Mouse (Mus musculus) MEL (cell line): Measurements from ENCODE around the gene Erc1. TPM values are rescaled to one million over a fixed set of nuclear protein-coding genes. Genes with fewer than 3 reads are reported as not detected.

Experiments
- DNase-seq: peaks from one replicate; pipeline ENCODE4 v3.0.0; 2011; ENCODE audit warnings: low read depth, low spot score
- H3K27ac ChIP-seq: 2 replicates; pipeline ENCODE4 v1.5.1; 2012; ENCODE audit warnings: low read depth, mild to moderate bottlenecking, control low read depth, low read length, moderate library complexity; ENCODE audit not compliant: control insufficient read depth
- H3K27me3 ChIP-seq, 2 experiments: fragments of 150-350 bp in 1 of 2; sonication (generic) in 1 of 2; 2 replicates each; pipeline ENCODE4 v1.6.1; 2012; ENCODE audit warnings: low read length in 2 of 2, mild to moderate bottlenecking in 2 of 2, improper control_type of control experiment in 1 of 2, moderate library complexity in 1 of 2; ENCODE audit not compliant: insufficient read depth in 2 of 2, control insufficient read depth in 1 of 2
- H3K36me3 ChIP-seq, 2 experiments: 2 replicates each; pipeline ENCODE4 v1.6.1; 2012 to 2014; ENCODE audit warnings: low read length in 2 of 2, improper control_type of control experiment in 1 of 2, inconsistent platforms in 1 of 2, mild to moderate bottlenecking in 1 of 2; ENCODE audit not compliant: insufficient read depth in 2 of 2, control insufficient read depth in 1 of 2
- H3K4me1 ChIP-seq, 2 experiments: fragments of 150-350 bp in 1 of 2; sonication (generic) in 1 of 2; 2 replicates each; pipeline ENCODE4 v1.6.1; 2012; ENCODE audit warnings: low read length in 2 of 2, improper control_type of control experiment in 1 of 2, mild to moderate bottlenecking in 1 of 2; ENCODE audit not compliant: insufficient read depth in 2 of 2, control insufficient read depth in 1 of 2
- H3K4me3 ChIP-seq, 2 experiments: fragments of 150-350 bp in 1 of 2; sonication (generic) in 1 of 2; 2 replicates each; pipeline ENCODE4 v1.5.1; 2012; ENCODE audit warnings: low read depth in 2 of 2, low read length in 2 of 2, mild to moderate bottlenecking in 2 of 2, moderate library complexity in 2 of 2, control low read depth in 1 of 2, improper control_type of control experiment in 1 of 2; ENCODE audit not compliant: control insufficient read depth in 1 of 2, insufficient read depth in 1 of 2
- H3K79me2 ChIP-seq: 2 replicates; pipeline ENCODE4 v1.6.1; 2012; ENCODE audit warnings: mild to moderate bottlenecking, low read length, moderate library complexity; ENCODE audit not compliant: control insufficient read depth, poor library complexity, insufficient read depth
- H3K9ac ChIP-seq: 2 replicates; pipeline ENCODE4 v1.6.1; 2012; ENCODE audit warnings: low read depth, mild to moderate bottlenecking, control low read depth, low read length, moderate library complexity; ENCODE audit not compliant: control insufficient read depth, poor library complexity, severe bottlenecking
- H3K9me3 ChIP-seq: fragments of 150-350 bp; sonication (generic); replicated peaks from 2 replicates; pipeline ENCODE4 v1.6.1; 2012; ENCODE audit warnings: mild to moderate bottlenecking, low read length, improper control_type of control experiment, moderate library complexity; ENCODE audit not compliant: insufficient read depth
- BHLHE40 ChIP-seq: IDR thresholded peaks from 2 replicates; pipeline ENCODE4 v1.6.1; 2012; ENCODE audit warnings: low read depth, mild to moderate bottlenecking, inconsistent platforms, low read length, improper control_type of control experiment, borderline replicate concordance
- ELF1 ChIP-seq: IDR thresholded peaks from 2 replicates; pipeline ENCODE4 v1.6.1; 2014; ENCODE audit warnings: low read depth, mild to moderate bottlenecking, inconsistent platforms, low read length, improper control_type of control experiment, moderate library complexity
- EP300 ChIP-seq, 2 experiments: IDR thresholded peaks; 2 replicates each; pipeline ENCODE4 v1.6.1; 2011; ENCODE audit warnings: improper control_type of control experiment in 2 of 2, low read length in 2 of 2, low read depth in 1 of 2, mild to moderate bottlenecking in 1 of 2
- POLR2AphosphoS2 ChIP-seq: IDR thresholded peaks from 2 replicates; pipeline ENCODE4 v1.6.1; 2011; ENCODE audit warnings: low read length, improper control_type of control experiment
- SMC3 ChIP-seq: IDR thresholded peaks from 2 replicates; pipeline ENCODE4 v1.6.1; 2011; ENCODE audit warnings: low read depth, low read length, improper control_type of control experiment
- TAL1 ChIP-seq: IDR thresholded peaks from 2 replicates; pipeline ENCODE4 v1.6.1; 2012; ENCODE audit warnings: mild to moderate bottlenecking, inconsistent platforms, low read length, moderate library complexity, mixed read lengths
- TCF12 ChIP-seq: IDR thresholded peaks from 2 replicates; pipeline ENCODE4 v1.6.1; 2014; ENCODE audit warnings: low read depth, mild to moderate bottlenecking, inconsistent platforms, low read length, improper control_type of control experiment, moderate library complexity
- ZC3H11A ChIP-seq: IDR thresholded peaks from 2 replicates; pipeline ENCODE4 v1.6.1; 2012; ENCODE audit warnings: low read depth, mild to moderate bottlenecking, inconsistent platforms, low read length, improper control_type of control experiment
- ZKSCAN1 ChIP-seq: IDR thresholded peaks from 2 replicates; pipeline ENCODE4 v1.6.1; 2012; ENCODE audit warnings: low read depth, mild to moderate bottlenecking, inconsistent platforms, low read length, improper control_type of control experiment, moderate library complexity
- ZNF384 ChIP-seq: IDR thresholded peaks from 2 replicates; pipeline ENCODE4 v1.6.1; 2012; ENCODE audit warnings: low read depth, mild to moderate bottlenecking, inconsistent platforms, low read length, improper control_type of control experiment
- polyA plus RNA-seq, 2 experiments: library from polyadenylated mRNA; stranded (reverse) in 1 of 2; unstranded in 1 of 2; fragments of >175 nt in 1 of 2; fragments of >200 nt in 1 of 2; gene quantifications; 2 replicates each; pipeline versions ENCODE4 v1.2.1 to v1.2.4; 2012; ENCODE audit warnings: low replicate concordance in 2 of 2, low read depth in 1 of 2; ENCODE audit not compliant: insufficient read length in 2 of 2, insufficient read depth in 1 of 2, missing spikeins in 1 of 2
- total RNA-seq: library from RNA; depleted of rRNA; stranded (reverse); fragments of 300-350 nt; gene quantifications from 2 replicates; pipeline ENCODE4 v1.2.3, GENCODE M21; 2012

Gene Erc1
- total and polyA plus RNA-seq, 3 experiments, result 3.8 to 79.9 (median 9.4) TPM

DNA sequence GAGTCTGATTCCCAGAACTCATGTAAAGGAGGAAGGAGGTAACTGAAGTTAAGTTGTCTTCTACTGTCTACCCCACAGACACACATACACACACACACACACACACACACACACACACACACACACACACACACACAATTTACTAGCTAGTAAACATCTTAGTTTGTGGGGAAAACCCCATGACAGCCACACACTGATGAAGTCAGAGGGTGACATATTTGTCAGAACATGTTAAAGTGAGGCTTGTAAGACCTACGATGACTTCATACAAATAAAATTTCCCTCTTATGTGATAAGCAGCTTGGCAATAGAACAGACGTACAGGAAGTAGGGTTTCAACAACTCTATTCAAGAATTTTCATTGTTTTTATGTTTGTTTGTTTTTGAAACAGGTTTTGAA lies 185.0 kb downstream of the Erc1 start:
- H3K27me3 ChIP-seq, result no peaks in the 10 kb centered on the region
- H3K27ac ChIP-seq, result no peak overlapping the region
- H3K4me1 ChIP-seq, result no peaks in the 10 kb centered on the region
- H3K36me3 ChIP-seq, result peaks cover 0 to 2% of the 10 kb centered on the region in 2 experiments; a peak in 1 of 4 replicates
- H3K9me3 ChIP-seq, result no peaks in the 10 kb centered on the region
- H3K9ac ChIP-seq, result no peak overlapping the region
- DNase-seq, result no peak
- no peaks in the 10 kb centered on the region for H3K79me2 ChIP-seq
- no peak overlapping the region for H3K4me3 ChIP-seq
- no peak for TF ChIP-seq ELF1
- TF ChIP-seq ZNF384, result no peak
- no peak for TF ChIP-seq EP300 (IDR thresholded peaks at IDR 0.05; ENCODE audit: low read depth in 1 of 2, low read length in 2 of 2)
- no peak for TF ChIP-seq SMC3
- no peak for TF ChIP-seq POLR2AphosphoS2
- TF ChIP-seq TAL1, result no peak
- no peak for TF ChIP-seq ZKSCAN1
- TF ChIP-seq TCF12, result no peak
- no peak for TF ChIP-seq ZC3H11A

DNA sequence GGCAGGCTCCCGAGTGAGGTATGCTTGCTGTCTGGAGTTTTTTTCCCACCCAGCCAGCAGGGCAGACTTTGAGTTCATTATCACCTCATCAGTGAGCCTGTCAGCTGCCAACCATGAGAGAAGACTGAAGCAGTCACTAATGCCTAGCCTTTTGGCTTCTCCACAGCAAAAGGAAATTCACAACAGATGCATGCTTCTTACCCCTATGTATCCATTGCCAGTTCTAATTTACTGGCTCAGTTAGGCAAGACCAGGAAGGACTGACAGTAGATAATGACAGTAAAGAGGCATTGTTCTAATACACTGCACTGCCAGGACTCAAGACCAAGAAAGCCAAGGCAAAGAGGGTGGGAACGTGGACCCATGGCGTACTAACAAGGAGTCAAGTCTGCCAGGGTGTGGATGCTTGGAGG lies 186.9 kb downstream of the Erc1 start:
- Histone ChIP-seq H3K79me2 (no peaks in the 10 kb centered on the region), H3K9me3 (no peaks in the 10 kb centered on the region), H3K27me3 (no peaks in the 10 kb centered on the region), H3K36me3 (peaks cover 0 to 2% of the 10 kb centered on the region in 2 experiments; a peak in 1 of 4 replicates), H3K9ac (no peak overlapping the region), H3K4me1 (peaks cover 0 to 2% of the 10 kb centered on the region in 2 experiments; a peak in 1 of 4 replicates), H3K4me3 (no peak overlapping the region), H3K27ac (no peak overlapping the region)
- TF ChIP-seq BHLHE40, result no peak
- DNase-seq, result no peak

DNA sequence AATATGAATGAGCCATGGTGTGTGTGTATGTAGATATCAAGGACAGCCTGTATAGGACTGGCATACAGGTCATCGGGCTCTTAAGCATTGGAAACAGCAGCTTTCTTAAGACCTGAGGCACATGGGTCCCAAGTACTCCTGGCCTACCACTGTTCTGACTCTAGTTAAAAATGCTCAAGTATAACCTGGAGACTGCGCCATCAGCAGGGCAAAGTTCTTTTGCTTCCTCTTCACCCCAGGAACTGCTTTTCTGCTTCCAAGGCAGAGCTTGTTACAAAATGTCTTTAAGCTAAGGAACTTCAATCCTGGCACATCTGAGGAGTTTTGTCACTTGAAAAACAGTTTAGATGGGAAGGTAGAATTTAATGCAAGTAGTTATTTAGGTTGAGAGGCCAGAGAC lies 189.5 kb downstream of the Erc1 start:
- Histone ChIP-seq H3K79me2 (no peaks in the 10 kb centered on the region), H3K4me1 (peaks cover 0 to 2% of the 10 kb centered on the region in 2 experiments; a peak in 1 of 4 replicates), H3K27ac (no peak overlapping the region), H3K36me3 (no peaks in the 10 kb centered on the region), H3K4me3 (no peak overlapping the region), H3K9ac (no peak overlapping the region), H3K9me3 (no peaks in the 10 kb centered on the region), H3K27me3 (no peaks in the 10 kb centered on the region)
- TF ChIP-seq POLR2AphosphoS2, result no peak
- DNase-seq, result no peak
